Mouse (Mus musculus): ENCODE results near the gene Trip10.

Gene Trip10

GRCm38 (mm10) chr17:57290001-57290670 lies 40.9 kb downstream of the Trip10 start:
- in situ Hi-C loops (cut with MseI, MboI), result no loop called here

GRCm38 (mm10) chr17:57290671-57291055 lies 41.4 kb downstream of the Trip10 start:
- in situ Hi-C loops (cut with MseI, MboI), result no loop called here

GRCm38 (mm10) chr17:57292302-57292701 lies 43.0 kb downstream of the Trip10 start:
- in situ Hi-C loops (cut with MseI, MboI), result no loop called here

- in situ Hi-C loops (cut with MseI, MboI), result no loop called here
These were observed 43.7 kb downstream of the Trip10 start for GRCm38 (mm10) chr17:57292968-57293367.

- in situ Hi-C loops (cut with MseI, MboI), result no loop called here
These were observed 46.7 kb downstream of the Trip10 start for GRCm38 (mm10) chr17:57295935-57296334.

- in situ Hi-C loops (cut with MseI, MboI), result no loop called here
These were observed 47.8 kb downstream of the Trip10 start for GRCm38 (mm10) chr17:57297040-57297439.

- in situ Hi-C loops (cut with MseI, MboI), result no loop called here
These were observed 56.3 kb downstream of the Trip10 start for GRCm38 (mm10) chr17:57305593-57305992.

- in situ Hi-C loops (cut with MseI, MboI), result no loop called here
These were observed 57.8 kb downstream of the Trip10 start for GRCm38 (mm10) chr17:57307074-57307473.

GRCm38 (mm10) chr17:57311801-57312200 lies 62.5 kb downstream of the Trip10 start:
- in situ Hi-C loops (cut with MseI, MboI), result no loop called here

Data from mouse trophoblast stem cell (cell line).